Mouse (Mus musculus) kidney, adult 8-10 months (tissue): ENCODE measurements around the gene Nol3.

Source experiments
- DNase-seq, 2 experiments: peaks; one replicate each; pipeline ENCODE4 v3.0.0; 2022

Gene Nol3

DNA sequence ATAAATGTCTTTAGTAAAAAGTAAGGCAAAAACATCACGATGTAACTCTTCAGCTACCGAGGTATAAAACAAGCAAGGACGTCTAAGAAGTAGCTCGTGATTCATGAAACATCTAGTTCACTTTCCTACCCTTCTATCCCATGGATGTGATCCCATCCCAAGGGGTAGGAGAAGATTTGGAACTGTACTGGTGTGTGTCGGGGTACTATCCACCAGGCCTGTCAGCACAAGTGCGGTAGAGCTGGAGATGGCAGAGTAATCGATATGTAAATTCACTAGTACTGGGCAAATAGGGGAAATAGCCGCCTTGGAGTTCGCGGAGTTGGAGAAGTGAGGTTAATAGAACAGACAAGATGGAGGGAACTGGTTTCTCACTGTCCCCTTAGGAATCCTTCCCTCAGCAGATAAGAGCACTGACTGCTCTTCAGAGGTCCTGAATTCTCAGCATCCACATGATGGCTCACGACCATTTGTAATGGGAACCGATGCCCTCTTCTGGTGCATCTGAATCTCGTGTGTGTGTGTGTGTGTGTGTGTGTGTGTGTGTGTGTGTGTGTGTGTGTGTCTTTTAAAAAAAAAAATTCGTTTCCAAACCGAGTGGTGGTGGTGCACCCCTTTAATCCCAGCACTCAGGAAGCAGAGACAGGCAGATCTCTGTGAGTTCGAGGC lies 12.6 kb upstream of the Nol3 start:
- DNase-seq, result no peak

DNA sequence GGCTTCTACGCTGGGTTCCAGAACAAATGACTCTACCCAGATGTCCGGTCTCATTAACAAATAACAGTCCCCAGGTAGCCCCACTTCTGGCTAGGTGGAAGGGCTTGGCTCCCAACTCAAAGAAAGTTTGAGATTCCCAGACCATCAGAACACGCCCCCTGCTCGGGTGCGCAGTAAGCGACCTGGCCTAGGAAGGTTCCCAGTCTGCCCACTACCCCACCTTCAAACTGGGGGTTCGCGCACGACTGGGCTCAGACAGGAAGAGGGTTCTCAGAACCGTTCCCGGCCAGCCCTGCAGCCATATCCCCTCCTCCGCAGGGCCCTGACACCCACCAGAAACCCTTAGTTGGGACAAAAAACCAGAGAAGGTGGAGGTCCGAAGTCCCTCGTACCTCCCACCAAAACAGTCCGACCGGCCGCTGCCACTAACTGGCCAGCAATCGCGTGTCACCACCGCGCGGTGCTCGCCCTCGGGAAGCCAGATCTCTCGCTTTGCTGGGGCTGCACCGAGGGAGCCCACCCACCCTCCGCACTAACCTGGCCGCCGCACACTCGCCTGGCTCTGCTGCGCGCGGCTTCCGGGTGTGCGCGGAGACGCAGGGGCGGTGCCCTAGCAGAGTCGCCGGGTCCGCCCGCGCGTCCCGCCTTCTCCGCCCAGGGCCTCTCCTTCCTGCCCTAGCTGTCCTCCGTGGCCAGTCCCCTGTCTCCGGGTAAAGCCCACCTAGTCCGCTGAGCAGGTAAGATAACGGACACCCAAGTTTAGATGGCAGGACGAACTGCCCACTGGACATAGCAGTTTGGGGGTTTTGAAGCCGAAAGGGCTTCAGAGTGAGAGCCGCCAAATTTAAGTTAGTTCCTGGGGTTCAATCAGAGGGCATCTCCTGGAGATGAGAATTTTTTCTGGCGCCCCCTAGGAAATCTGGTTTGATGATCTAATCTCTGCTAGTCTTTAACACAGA lies 11.6 kb upstream of the Nol3 start, which contains the start of the genes Tradd and Fbxl8:
Gene Tradd, minus strand, starts transcription at position 586 of the 959 bp plus-strand sequence.
Gene Fbxl8, plus strand, starts transcription at position 625 of the 959 bp plus-strand sequence.
- peak; percentile 60 to 75 for DNase-seq

GRCm38 (mm10) chr8:105265128-105265527 lies 10.8 kb upstream of the Nol3 start:
- DNase-seq, result peak in 1 of 2 experiments; percentile 36

DNA sequence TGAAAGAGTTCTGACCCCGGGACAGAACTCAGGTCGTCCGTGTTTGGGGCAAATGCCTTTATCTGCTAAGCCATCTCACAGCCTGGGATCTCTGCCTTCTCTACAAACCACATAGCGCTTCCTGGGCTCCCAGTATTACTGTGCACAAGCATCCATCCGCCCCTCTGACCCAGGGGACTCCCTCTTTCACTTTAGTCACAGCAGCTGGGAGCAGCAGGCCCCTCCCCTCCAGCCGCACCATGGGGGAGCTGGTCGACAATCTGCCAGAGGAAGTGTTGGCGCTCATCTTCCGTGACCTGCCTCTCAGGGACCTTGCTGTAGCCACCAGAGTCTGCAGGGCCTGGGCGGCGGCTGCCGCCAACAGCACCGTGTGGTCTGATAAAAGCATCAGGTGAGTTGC lies 9.2 kb upstream of the Nol3 start:
- no peak for DNase-seq

GRCm38 (mm10) chr8:105268342-105269074 lies 7.4 kb upstream of the Nol3 start:
- no peak for DNase-seq

DNA sequence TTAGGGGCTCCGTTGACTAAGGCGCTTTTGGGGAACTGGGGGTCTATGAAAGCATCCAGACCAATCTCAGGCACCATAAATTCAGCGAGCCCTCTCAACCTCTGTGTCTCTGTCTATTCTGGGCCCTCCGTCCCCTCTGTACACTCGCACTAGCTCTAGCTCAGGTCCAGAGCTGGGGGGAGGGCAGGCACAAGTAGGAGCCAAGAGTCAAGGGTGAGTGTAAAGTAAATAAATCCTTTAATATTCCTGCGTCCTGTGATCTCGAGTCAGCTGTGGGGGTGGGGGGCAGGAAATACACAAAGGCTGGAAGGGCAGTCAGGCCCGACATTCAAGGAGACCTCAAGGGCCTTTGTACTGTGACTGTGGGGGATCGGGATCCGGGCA lies 6.9 kb upstream of the Nol3 start:
- no peak for DNase-seq

DNA sequence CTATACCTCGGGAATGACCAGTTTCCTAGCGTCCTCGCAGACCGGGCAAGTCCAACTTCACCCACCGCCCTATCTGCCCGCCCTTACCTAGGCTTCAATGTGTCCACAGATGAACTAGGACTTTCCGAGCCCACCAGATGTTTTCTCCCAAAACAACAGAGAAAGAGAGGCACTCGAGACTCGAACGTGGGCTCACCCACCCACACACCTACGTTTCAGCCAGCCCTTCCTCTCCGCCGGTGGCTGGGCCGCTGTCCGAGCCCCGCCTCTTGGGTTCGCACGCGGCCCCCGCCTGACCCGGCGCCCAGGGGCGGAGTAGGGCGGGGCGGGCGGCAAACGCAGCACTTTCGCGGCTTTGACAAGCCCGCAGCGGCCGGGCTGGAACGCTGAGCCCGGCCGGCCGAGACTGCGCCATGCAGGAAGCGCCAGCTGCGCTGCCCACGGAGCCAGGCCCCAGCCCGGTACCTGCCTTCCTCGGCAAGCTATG lies 6.4 kb upstream of the Nol3 start, which contains the start of gene Hsf4:
Gene Hsf4, plus strand, starts transcription at position 341 of the 487 bp plus-strand sequence.
- DNase-seq, result peak; percentile 66 to 69

- no peak for DNase-seq
These were observed 5.6 kb upstream of the Nol3 start for GRCm38 (mm10) chr8:105270101-105270915.

DNA sequence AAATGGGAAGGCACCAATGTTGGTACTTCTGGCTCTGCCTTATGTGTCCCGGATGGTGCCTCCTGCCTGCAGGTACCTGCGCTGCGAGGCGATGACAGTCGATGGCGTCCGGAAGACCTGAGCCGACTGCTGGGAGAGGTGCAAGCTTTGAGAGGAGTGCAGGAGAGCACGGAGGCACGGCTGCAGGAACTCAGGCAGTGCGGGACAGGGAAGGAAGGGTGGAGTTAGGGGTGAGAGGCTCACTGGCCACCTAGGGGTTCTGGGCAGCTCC lies 5.1 kb upstream of the Nol3 start:
- DNase-seq, result no peak

DNA sequence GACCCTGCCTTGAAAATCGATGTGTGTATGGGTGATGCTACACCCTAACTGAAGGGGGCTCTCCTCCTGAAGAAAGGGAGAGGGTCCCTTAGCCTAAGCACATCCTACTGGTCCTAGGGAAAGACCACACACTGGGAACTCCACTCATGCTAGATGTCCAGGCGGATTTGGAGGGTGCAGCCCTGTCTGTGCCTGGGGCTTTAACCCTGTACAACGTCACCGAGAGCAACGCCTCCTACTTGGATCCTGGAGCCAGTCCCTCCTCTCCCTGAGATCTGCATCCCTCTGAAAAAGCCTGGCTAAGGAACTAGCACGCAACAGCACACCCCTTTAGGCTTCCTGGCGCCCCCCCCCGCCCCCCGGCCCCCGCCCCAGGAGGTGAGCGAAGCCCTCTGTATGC lies 553 bp upstream of the Nol3 start:
- no peak for DNase-seq

DNA sequence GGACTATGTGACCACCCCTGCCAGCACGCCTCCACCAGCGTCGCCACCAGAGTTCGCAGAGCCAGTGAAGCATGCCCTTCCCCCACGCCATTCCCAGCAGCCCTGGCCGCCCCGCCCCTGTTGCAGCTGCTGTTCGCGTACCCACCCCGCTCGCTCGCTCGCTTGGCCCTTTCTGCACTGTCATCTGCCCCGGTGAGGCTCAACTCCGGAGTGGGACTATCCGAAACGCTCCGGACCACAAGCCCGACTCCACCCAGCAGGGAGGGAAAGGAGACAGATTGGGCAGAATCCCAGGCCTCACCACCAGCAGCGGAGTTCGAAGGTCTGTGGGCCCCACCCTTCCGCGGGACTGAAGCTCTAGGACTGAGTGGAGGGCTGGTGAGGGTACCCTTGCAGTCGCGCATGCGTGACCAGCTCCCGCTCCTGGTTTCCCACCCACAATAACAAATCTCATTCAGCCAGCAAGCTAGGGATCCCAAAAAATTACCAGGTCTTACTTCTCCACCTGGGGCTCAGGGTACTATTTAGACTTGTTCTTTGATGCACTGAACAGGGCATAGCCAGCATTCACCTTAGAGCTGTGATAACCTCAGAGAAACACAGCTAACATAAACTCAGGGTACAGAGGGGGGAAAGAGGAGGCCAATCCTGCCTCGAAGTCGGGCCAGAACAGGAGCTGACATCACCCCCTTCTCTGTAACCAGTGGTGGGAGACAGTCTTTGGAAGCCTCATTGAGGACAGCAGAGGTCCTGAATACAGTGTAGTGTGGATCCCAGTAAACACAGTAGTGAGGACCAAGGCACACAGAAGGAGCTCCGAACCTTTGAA lies 566 bp downstream of the Nol3 start:
- DNase-seq, result peak in 1 of 2 experiments; percentile 39

GRCm38 (mm10) chr8:105278911-105279334 lies 3.0 kb downstream of the Nol3 start:
- DNase-seq, result peak; percentile 90 to 92

DNA sequence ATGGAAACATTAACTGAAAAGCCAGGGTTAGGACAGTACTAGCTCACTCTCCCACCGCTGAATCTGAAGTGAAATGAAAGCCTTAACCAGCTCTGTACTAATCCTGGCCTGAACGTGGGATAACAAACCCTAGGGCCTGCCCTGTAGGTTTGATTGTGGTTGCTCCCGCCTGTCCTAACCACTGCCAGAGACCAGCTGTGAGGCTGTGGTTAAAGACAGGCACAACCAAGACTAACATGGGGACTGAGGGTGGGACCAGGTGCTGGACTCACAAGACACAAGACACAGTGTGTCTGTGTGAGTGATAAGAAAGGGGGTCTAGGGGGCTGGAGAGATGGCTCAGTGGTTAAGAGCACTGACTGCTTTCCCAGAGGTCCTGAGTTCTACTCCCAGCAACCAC lies 4.6 kb downstream of the Nol3 start:
- no peak for DNase-seq

- DNase-seq, result no peak
These were observed 5.9 kb downstream of the Nol3 start for GRCm38 (mm10) chr8:105281821-105282220.

DNA sequence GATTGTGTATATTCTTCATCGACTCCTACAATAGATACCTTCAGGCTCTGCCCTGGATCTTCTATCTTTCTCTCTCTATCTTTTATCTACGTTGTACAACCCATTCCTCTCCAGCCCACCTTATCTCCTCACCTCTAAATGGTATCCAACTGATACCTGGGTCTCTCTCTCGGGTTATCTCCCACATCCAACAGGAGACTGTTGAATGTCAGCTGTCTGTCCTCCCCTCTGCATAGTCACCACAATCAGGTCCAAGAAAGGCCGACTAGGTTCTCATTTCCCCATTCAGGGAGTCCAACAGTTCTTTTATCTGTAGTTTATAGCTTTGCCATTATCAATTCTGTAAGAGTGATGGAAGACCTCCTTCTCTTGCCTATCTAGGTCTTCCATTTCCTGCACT lies 6.3 kb downstream of the Nol3 start:
- DNase-seq, result no peak

DNA sequence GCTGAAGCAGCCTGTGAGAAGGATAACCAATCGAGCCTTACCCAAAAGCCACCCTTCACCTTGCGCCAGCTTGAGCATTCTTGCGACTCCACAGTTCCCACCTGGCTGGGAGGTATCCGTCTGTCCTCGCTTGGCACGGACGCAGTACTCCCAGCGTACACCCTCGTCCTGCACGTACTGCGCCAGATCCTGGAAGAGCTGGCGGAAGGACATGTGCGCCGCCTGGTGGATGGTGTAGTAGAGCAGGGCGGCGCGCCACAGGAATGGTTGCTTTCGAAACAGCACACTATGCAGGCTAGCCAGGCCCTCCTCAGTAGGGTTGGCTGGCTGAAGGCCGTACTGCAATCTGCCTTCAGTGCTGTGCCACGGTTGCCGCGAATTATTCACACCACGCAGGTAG lies 7.1 kb downstream of the Nol3 start:
- no peak for DNase-seq

- DNase-seq, result no peak
These were observed 9.6 kb downstream of the Nol3 start for GRCm38 (mm10) chr8:105285514-105285913.

GRCm38 (mm10) chr8:105286907-105287306 lies 11.0 kb downstream of the Nol3 start:
- DNase-seq, result no peak

- no peak for DNase-seq
These were observed 12.3 kb downstream of the Nol3 start for GRCm38 (mm10) chr8:105288231-105288630.

DNA sequence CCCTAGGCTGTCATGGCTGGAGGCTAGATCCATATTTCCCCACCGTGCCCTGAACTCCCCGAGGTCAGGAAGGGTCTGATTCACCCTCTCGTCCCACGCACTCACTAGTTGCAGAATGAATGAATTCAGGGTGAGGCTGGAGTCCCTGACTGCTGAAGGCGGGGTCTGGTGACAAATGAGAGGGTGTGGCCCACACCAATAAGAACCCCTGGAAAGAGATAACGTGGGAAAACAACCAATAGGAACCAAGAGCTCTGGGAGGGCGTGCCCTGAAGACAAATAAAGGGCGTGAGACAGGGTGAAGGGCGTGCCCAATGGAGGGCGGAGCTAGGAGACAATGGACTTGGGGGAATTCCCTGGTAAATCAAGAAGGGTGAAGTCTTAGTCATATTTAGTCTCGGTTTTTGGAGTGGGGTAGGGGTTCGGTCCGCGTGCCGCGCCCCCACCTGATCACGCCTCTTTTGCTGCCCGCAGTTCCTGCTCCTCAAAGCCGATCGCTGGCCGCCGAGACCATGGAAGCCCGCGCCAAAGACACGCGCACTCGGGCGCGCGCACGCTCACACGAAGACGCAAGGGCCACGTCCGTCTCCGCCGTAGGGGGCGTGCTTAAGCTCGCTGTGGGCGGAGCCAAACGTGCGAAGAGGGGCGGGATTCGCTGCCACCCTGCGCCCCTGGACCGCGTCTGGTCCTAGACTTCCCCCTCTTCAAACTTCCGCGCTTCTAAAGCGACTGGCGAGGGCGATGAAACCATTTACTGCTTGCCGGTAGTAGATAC lies 13.2 kb downstream of the Nol3 start:
- peak; percentile 84 to 87 for DNase-seq
